Mouse (Mus musculus): ENCODE measurements around the gene Cadps.
A peak's percentile ranks its signal among the peaks of the same experiment; 100 is the strongest.

Gene Cadps

GRCm38 (mm10) chr14:12730979-12731378, 91.9 kb downstream of the Cadps start:
- no peak for DNase-seq (ENCODE audit: low read depth, low spot score)

GRCm38 (mm10) chr14:12722452-12723194, 100.3 kb downstream of the Cadps start:
- no peak for DNase-seq (ENCODE audit: low read depth, low spot score)

- no peak for DNase-seq (ENCODE audit: low read depth, low spot score)
Measured at GRCm38 (mm10) chr14:12718766-12719165, 104.1 kb downstream of the Cadps start.

- no peak for DNase-seq (ENCODE audit: low read depth, low spot score)
Measured at GRCm38 (mm10) chr14:12715906-12716659, 106.8 kb downstream of the Cadps start.

GRCm38 (mm10) chr14:12707395-12707794, 115.5 kb downstream of the Cadps start:
- DNase-seq (ENCODE audit: low read depth, low spot score): no peak

- no peak for DNase-seq (ENCODE audit: low read depth, low spot score)
Measured at GRCm38 (mm10) chr14:12704461-12704860, 118.4 kb downstream of the Cadps start.

- DNase-seq (ENCODE audit: low read depth, low spot score): no peak
Measured at GRCm38 (mm10) chr14:12690201-12690600, 132.7 kb downstream of the Cadps start.

GRCm38 (mm10) chr14:12685015-12685414, 137.9 kb downstream of the Cadps start:
- no peak for DNase-seq (ENCODE audit: low read depth, low spot score)

GRCm38 (mm10) chr14:12680819-12681638, 141.8 kb downstream of the Cadps start:
- no peak for DNase-seq (ENCODE audit: low read depth, low spot score)

- DNase-seq (ENCODE audit: low read depth, low spot score): no peak
Measured at GRCm38 (mm10) chr14:12661430-12661829, 161.4 kb downstream of the Cadps start.

- no peak for DNase-seq (ENCODE audit: low read depth, low spot score)
Measured at GRCm38 (mm10) chr14:12657351-12657750, 165.5 kb downstream of the Cadps start.

- no peak for DNase-seq (ENCODE audit: low read depth, low spot score)
Measured at GRCm38 (mm10) chr14:12642868-12643512, 179.9 kb downstream of the Cadps start.

- no peak for DNase-seq (ENCODE audit: low read depth, low spot score)
Measured at GRCm38 (mm10) chr14:12638762-12639161, 184.1 kb downstream of the Cadps start.

GRCm38 (mm10) chr14:12637121-12637754, 185.6 kb downstream of the Cadps start:
- DNase-seq (ENCODE audit: low read depth, low spot score): no peak

GRCm38 (mm10) chr14:12624256-12625130, 198.4 kb downstream of the Cadps start:
- peak; percentile 6 for DNase-seq (ENCODE audit: low read depth, low spot score)

- no peak for DNase-seq (ENCODE audit: low read depth, low spot score)
Measured at GRCm38 (mm10) chr14:12607025-12607424, 215.9 kb downstream of the Cadps start.

- no peak for DNase-seq (ENCODE audit: low read depth, low spot score)
Measured at GRCm38 (mm10) chr14:12606202-12606601, 216.7 kb downstream of the Cadps start.

- no peak for DNase-seq (ENCODE audit: low read depth, low spot score)
Measured at GRCm38 (mm10) chr14:12602080-12602479, 220.8 kb downstream of the Cadps start.

- no peak for DNase-seq (ENCODE audit: low read depth, low spot score)
Measured at GRCm38 (mm10) chr14:12595326-12595725, 227.6 kb downstream of the Cadps start.

- no peak for DNase-seq (ENCODE audit: low read depth, low spot score)
Measured at GRCm38 (mm10) chr14:12592472-12593075, 230.3 kb downstream of the Cadps start.
